Mouse (Mus musculus): ENCODE results near the gene Polr3e. TPM values are rescaled to one million over a fixed set of nuclear protein-coding genes. Genes with fewer than 3 reads are reported as not detected.
A peak's percentile ranks its signal among the peaks of the same experiment; 100 is the strongest.

Polr3e gene
- polyA plus RNA-seq, 1 experiment = 27.2 TPM

- Histone ChIP-seq H3K4me3 (replicated peaks; ENCODE audit: insufficient read depth, low read depth, low read length) (peak within 1 kb of the TSS; percentile 74), H3K27me3 (ENCODE audit: control insufficient read depth, insufficient read depth, low read length) (no peaks in the 10 kb centered on the region), H3K4me1 (ENCODE audit: control insufficient read depth, insufficient read depth, low read length) (no peaks in the 10 kb centered on the region; the same call in 1 of the 2 replicates), H3K27ac (ENCODE audit: insufficient read depth, low read length) (no peak within 1 kb of the TSS)
- peak; percentile 95 to 96 for DNase-seq
- TF ChIP-seq POLR2A (IDR thresholded peaks at IDR 0.05; ENCODE audit: borderline replicate concordance, insufficient read depth, low read length) = peak; percentile 16; the same call in 1 of the 2 replicates
- TF ChIP-seq CTCF (IDR thresholded peaks at IDR 0.05; ENCODE audit: borderline replicate concordance, insufficient read depth, low read depth, low read length) = no peak
- WGBS = under 1% methylated on average over 46 of the region's 46 CpGs
Measured at GRCm38 (mm10) chr7:120982200-120982841, 64.8 kb downstream of the Polr3e start, which contains the start of the genes Cdr2 and Mfsd13b. Cdr2 (minus strand) TSS chr7:120982312. Mfsd13b (plus strand) TSS chr7:120982509.

- no peaks in the 10 kb centered on the region; the same call in 1 of the 2 replicates for H3K4me1 ChIP-seq (ENCODE audit: control insufficient read depth, insufficient read depth, low read length)
- no peak overlapping the region for H3K27ac ChIP-seq (ENCODE audit: insufficient read depth, low read length)
- TF ChIP-seq CTCF (IDR thresholded peaks at IDR 0.05; ENCODE audit: borderline replicate concordance, insufficient read depth, low read depth, low read length) (no peak), POLR2A (IDR thresholded peaks at IDR 0.05; ENCODE audit: borderline replicate concordance, insufficient read depth, low read length) (no peak)
- H3K27me3 ChIP-seq (ENCODE audit: control insufficient read depth, insufficient read depth, low read length) = no peaks in the 10 kb centered on the region
- peak in 1 of 2 experiments; percentile 7 for DNase-seq
- WGBS = 16% methylated on average over 7 of the region's 7 CpGs
- H3K4me3 ChIP-seq (replicated peaks; ENCODE audit: insufficient read depth, low read depth, low read length) = no peak overlapping the region
Measured at GRCm38 (mm10) chr7:120982968-120983367, 65.4 kb downstream of the Polr3e start.

GRCm38 (mm10) chr7:120991191-120991590 is 73.6 kb downstream of the Polr3e start:
- Histone ChIP-seq H3K27me3 (ENCODE audit: control insufficient read depth, insufficient read depth, low read length) (no peaks in the 10 kb centered on the region), H3K4me3 (replicated peaks; ENCODE audit: insufficient read depth, low read depth, low read length) (no peak overlapping the region), H3K4me1 (ENCODE audit: control insufficient read depth, insufficient read depth, low read length) (no peaks in the 10 kb centered on the region), H3K27ac (ENCODE audit: insufficient read depth, low read length) (no peak overlapping the region)
- 46% methylated on average over 8 of the region's 8 CpGs for WGBS
- no peak for TF ChIP-seq POLR2A (IDR thresholded peaks at IDR 0.05; ENCODE audit: borderline replicate concordance, insufficient read depth, low read length)
- no peak for TF ChIP-seq CTCF (IDR thresholded peaks at IDR 0.05; ENCODE audit: borderline replicate concordance, insufficient read depth, low read depth, low read length)
- DNase-seq = no peak

Other genes with a start within 250 kb of the Polr3e start
- gene Pdzd9, start 247.4 kb upstream of the Polr3e start, polyA plus RNA-seq (2012; rRNA removed) = 0.08 TPM in 1 of 2 replicates, not detected in the other
- 31.1 and 32.1 TPM in 2 replicates for gene Mosmo, start 240.1 kb upstream of the Polr3e start, polyA plus RNA-seq (2012; rRNA removed)
- gene Vwa3a, start 178.4 kb upstream of the Polr3e start, polyA plus RNA-seq (2012; rRNA removed) = 1.4 and 2.1 TPM in 2 replicates
- gene Gm5737, start 105.4 kb upstream of the Polr3e start, polyA plus RNA-seq (2012; rRNA removed) = 0.08 TPM in 1 of 2 replicates, not detected in the other
- gene Eef2k, start 74.9 kb upstream of the Polr3e start, polyA plus RNA-seq (2012; rRNA removed) = 32.0 and 42.3 TPM in 2 replicates
- gene Cdr2, start 64.6 kb downstream of the Polr3e start, polyA plus RNA-seq (2012; rRNA removed) = 41.7 and 50.2 TPM in 2 replicates
- 0.54 and 0.61 TPM in 2 replicates for gene Mfsd13b, start 64.8 kb downstream of the Polr3e start, polyA plus RNA-seq (2012; rRNA removed)
- gene Mettl9, start 116.7 kb downstream of the Polr3e start, polyA plus RNA-seq (2012; rRNA removed) = 46.6 and 47.0 TPM in 2 replicates
- 0.14 and 0.28 TPM in 2 replicates for gene Igsf6, start 156.8 kb downstream of the Polr3e start, polyA plus RNA-seq (2012; rRNA removed)
- 0.51 and 0.90 TPM in 2 replicates for gene Otoa, start 163.9 kb downstream of the Polr3e start, polyA plus RNA-seq (2012; rRNA removed)